ENCODE assay signal across 12 mouse cellular contexts in genomic region chr2:25363478-25364178, GRCm38 (mm10). TPM values are rescaled to one million over a fixed set of nuclear protein-coding genes. Genes with fewer than 3 reads are reported as not detected.
DNase-seq lines count a peak whose midpoint lies in the region; ATAC-seq lines count a peak whose summit lies in the region.
"Had no signal": no experiment of that assay in that cellular context is flagged by ENCODE, and none has a peak within 500 bp of the region (broad histone marks: within the 10 kb centered on the region; RNA-seq: fewer than 3 reads in every experiment).

No protein-coding gene starts in this region.

- H3K4me3 ChIP-seq in kidney, embryonic 14.5 days (ENCODE audit: low read length), result no peak overlapping the region
- H3K4me3 ChIP-seq in stomach, embryonic 14.5 days (ENCODE audit: low read depth, low read length), result no peak overlapping the region
- H3K4me3 ChIP-seq: forebrain, embryonic 13.5 days had no signal

- peaks cover 7% of the 10 kb centered on the region; the same call in 1 of the 2 replicates for H3K27me3 ChIP-seq in kidney, embryonic 14.5 days (ENCODE audit: control insufficient read depth, insufficient read depth, low read length)
- no peaks in the 10 kb centered on the region for H3K27me3 ChIP-seq in stomach, embryonic 14.5 days (ENCODE audit: control insufficient read depth, insufficient read depth, low read length)

- 0 out of 2 replicates have a peak, but pooled peaks have one; percentile 11 for ATAC-seq in kidney, embryonic 14.5 days (ENCODE audit: low FRiP score, low TSS enrichment)
- ATAC-seq in stomach, embryonic 14.5 days (ENCODE audit: insufficient number of reproducible peaks, insufficient read depth, low FRiP score, low read depth), result peak; percentile 62; the same call in 1 of the 2 replicates
- ATAC-seq in erythroid progenitor cell, adult 5-6 weeks (replicated peaks; ENCODE audit: low FRiP score, poor library complexity, severe bottlenecking), result no peak
- ATAC-seq: forebrain, embryonic 13.5 days; hindbrain, embryonic 16.5 days had no signal

- 50% methylated on average over 13 of the region's 13 CpGs for WGBS in kidney, embryonic 14.5 days
- 39% methylated on average over 13 of the region's 13 CpGs for WGBS in stomach, embryonic 14.5 days

- H3K27ac ChIP-seq in kidney, embryonic 14.5 days (ENCODE audit: low read depth, low read length), result no peak overlapping the region
- peak overlapping the region; percentile 13; the same call in 1 of the 2 replicates for H3K27ac ChIP-seq in stomach, embryonic 14.5 days (ENCODE audit: low read length)
- H3K27ac ChIP-seq: forebrain, embryonic 13.5 days had no signal

- no peak overlapping the region for H3K4me2 ChIP-seq in kidney, embryonic 14.5 days (replicated peaks; ENCODE audit: low read depth, low read length)
- H3K4me2 ChIP-seq in stomach, embryonic 14.5 days (replicated peaks; ENCODE audit: low read depth, low read length), result peak overlapping the region; percentile 99

- DNase-seq in kidney, adult 9 months, result no peak
- peak; percentile 62 for DNase-seq in NIH3T3 (ENCODE audit: low read depth)
- peak; percentile 32 to 35 for DNase-seq in kidney, postnatal 36 days
- DNase-seq in urinary bladder, postnatal 4 days (ENCODE audit: low spot score in 2 of 2), result no peak
- DNase-seq in left cerebral cortex, adult 18-20 months (ENCODE audit: low spot score in 2 of 2), result no peak
- DNase-seq: right cerebral cortex, postnatal 14 days had no signal

- H3K36me3 ChIP-seq in kidney, embryonic 14.5 days (ENCODE audit: control insufficient read depth, insufficient read depth, low read length), result no peaks in the 10 kb centered on the region
- no peaks in the 10 kb centered on the region for H3K36me3 ChIP-seq in stomach, embryonic 14.5 days (ENCODE audit: control insufficient read depth, insufficient read depth, low read length)

- no peaks in the 10 kb centered on the region for H3K9me3 ChIP-seq in kidney, embryonic 14.5 days (ENCODE audit: control insufficient read depth, low read length)
- no peaks in the 10 kb centered on the region for H3K9me3 ChIP-seq in stomach, embryonic 14.5 days (ENCODE audit: control insufficient read depth, low read depth, low read length)
- H3K9me3 ChIP-seq: forebrain, embryonic 13.5 days had no signal

- H3K9ac ChIP-seq in kidney, embryonic 14.5 days (ENCODE audit: low read depth, low read length), result no peak overlapping the region
- no peak overlapping the region for H3K9ac ChIP-seq in stomach, embryonic 14.5 days (replicated peaks; ENCODE audit: low read depth, low read length)
- H3K9ac ChIP-seq: forebrain, embryonic 13.5 days had no signal

- peaks cover 12% of the 10 kb centered on the region for H3K4me1 ChIP-seq in kidney, embryonic 14.5 days (ENCODE audit: control insufficient read depth, insufficient read depth, low read length)
- peaks cover 7% of the 10 kb centered on the region; the same call in 1 of the 2 replicates for H3K4me1 ChIP-seq in stomach, embryonic 14.5 days (ENCODE audit: control insufficient read depth, insufficient read depth, low read length)

RNA-seq across cellular contexts. Expression of gene Uap1l1, which starts 1.9 kb away (rescaled TPM):
- 19.3 and 25.0 TPM in 2 replicates for polyA plus RNA-seq in kidney, embryonic 14.5 days (2014; fragmentation: Nextera tagmentation; extraction: Ambion mirVana)
- polyA plus RNA-seq in stomach, embryonic 14.5 days (2014; fragmentation: Nextera tagmentation; extraction: Ambion mirVana), result 21.9 and 27.2 TPM in 2 replicates
- 8.8 and 13.3 TPM in 2 replicates for total RNA-seq in erythroid progenitor cell, adult 5-6 weeks (2015; ENCODE audit: low replicate concordance)
- total RNA-seq in erythroid progenitor cell, adult 5-6 weeks (2017; ENCODE audit: low replicate concordance), result 0.30 and 2.7 TPM in 2 replicates
- total RNA-seq in left cerebral cortex, adult 18-20 months (2021), result 10 to 100 TPM; 17.3 to 21.6 TPM

RNA-seq across cellular contexts. Expression of gene Dpp7, which starts 7.5 kb away (rescaled TPM):
- polyA plus RNA-seq in kidney, embryonic 14.5 days (2014; fragmentation: Nextera tagmentation; extraction: Ambion mirVana), result 15.4 and 16.2 TPM in 2 replicates
- polyA plus RNA-seq in stomach, embryonic 14.5 days (2014; fragmentation: Nextera tagmentation; extraction: Ambion mirVana), result 16.8 and 19.5 TPM in 2 replicates
- 4.7 TPM in 1 of 2 replicates, not detected in the other for total RNA-seq in erythroid progenitor cell, adult 5-6 weeks (2015; ENCODE audit: low replicate concordance)
- 0.68 and 6.2 TPM in 2 replicates for total RNA-seq in erythroid progenitor cell, adult 5-6 weeks (2017; ENCODE audit: low replicate concordance)
- total RNA-seq in left cerebral cortex, adult 18-20 months (2021), result 10 to 100 TPM; 30.4 to 38.7 TPM

RNA-seq across cellular contexts. Expression of gene Sapcd2, which starts 8.5 kb away (rescaled TPM):
- 45.1 and 47.2 TPM in 2 replicates for polyA plus RNA-seq in kidney, embryonic 14.5 days (2014; fragmentation: Nextera tagmentation; extraction: Ambion mirVana)
- polyA plus RNA-seq in stomach, embryonic 14.5 days (2014; fragmentation: Nextera tagmentation; extraction: Ambion mirVana), result 31.3 and 36.4 TPM in 2 replicates
- total RNA-seq in erythroid progenitor cell, adult 5-6 weeks (2015; ENCODE audit: low replicate concordance), result 5.9 and 10.1 TPM in 2 replicates
- 7.8 and 9.6 TPM in 2 replicates for total RNA-seq in erythroid progenitor cell, adult 5-6 weeks (2017; ENCODE audit: low replicate concordance)
- total RNA-seq in left cerebral cortex, adult 18-20 months (2021), result 1 to 10 TPM; 1.4 to 1.8 TPM
- total RNA-seq: heart, adult 8-10 months had no signal

RNA-seq across cellular contexts. Expression of gene Man1b1, which starts 31.5 kb away (rescaled TPM):
- 89.9 and 106 TPM in 2 replicates for polyA plus RNA-seq in kidney, embryonic 14.5 days (2014; fragmentation: Nextera tagmentation; extraction: Ambion mirVana)
- 98.7 and 111 TPM in 2 replicates for polyA plus RNA-seq in stomach, embryonic 14.5 days (2014; fragmentation: Nextera tagmentation; extraction: Ambion mirVana)
- total RNA-seq in erythroid progenitor cell, adult 5-6 weeks (2015; ENCODE audit: low replicate concordance), result 20.9 and 40.2 TPM in 2 replicates
- total RNA-seq in erythroid progenitor cell, adult 5-6 weeks (2017; ENCODE audit: low replicate concordance), result 34.1 and 51.6 TPM in 2 replicates
- 10 to 100 TPM; 62.1 to 62.2 TPM for total RNA-seq in left cerebral cortex, adult 18-20 months (2021)

RNA-seq across cellular contexts. Expression of gene Entpd2, which starts 32.0 kb away (rescaled TPM):
- 2.0 and 2.7 TPM in 2 replicates for polyA plus RNA-seq in kidney, embryonic 14.5 days (2014; fragmentation: Nextera tagmentation; extraction: Ambion mirVana)
- polyA plus RNA-seq in stomach, embryonic 14.5 days (2014; fragmentation: Nextera tagmentation; extraction: Ambion mirVana), result 8.0 and 9.0 TPM in 2 replicates
- not detected in 2 replicates for total RNA-seq in erythroid progenitor cell, adult 5-6 weeks (2015; ENCODE audit: low replicate concordance)
- not detected in 2 replicates for total RNA-seq in erythroid progenitor cell, adult 5-6 weeks (2017; ENCODE audit: low replicate concordance)
- 10 to 100 TPM; 13.6 to 13.8 TPM for total RNA-seq in left cerebral cortex, adult 18-20 months (2021)

Comparison
In these comparisons a context has a peak if more than half of its experiments do, and no peak if none do; other contexts are left out.
1. DNase-seq: peak in NIH3T3 (single experiment) and kidney, postnatal 36 days (2 of 2); none in kidney, adult 9 months (single experiment), urinary bladder, postnatal 4 days (0 of 2) and left cerebral cortex, adult 18-20 months (0 of 2).
2. RNA of gene Dpp7, which starts 7.5 kb away (total RNA-seq): 30.4 to 38.7 TPM in left cerebral cortex, adult 18-20 months; 0.68 to 6.2 TPM in erythroid progenitor cell, adult 5-6 weeks; every median in the first group is over 4 times any median in the second.